Mouse (Mus musculus): ENCODE results near the gene Cdc6.

DNA sequence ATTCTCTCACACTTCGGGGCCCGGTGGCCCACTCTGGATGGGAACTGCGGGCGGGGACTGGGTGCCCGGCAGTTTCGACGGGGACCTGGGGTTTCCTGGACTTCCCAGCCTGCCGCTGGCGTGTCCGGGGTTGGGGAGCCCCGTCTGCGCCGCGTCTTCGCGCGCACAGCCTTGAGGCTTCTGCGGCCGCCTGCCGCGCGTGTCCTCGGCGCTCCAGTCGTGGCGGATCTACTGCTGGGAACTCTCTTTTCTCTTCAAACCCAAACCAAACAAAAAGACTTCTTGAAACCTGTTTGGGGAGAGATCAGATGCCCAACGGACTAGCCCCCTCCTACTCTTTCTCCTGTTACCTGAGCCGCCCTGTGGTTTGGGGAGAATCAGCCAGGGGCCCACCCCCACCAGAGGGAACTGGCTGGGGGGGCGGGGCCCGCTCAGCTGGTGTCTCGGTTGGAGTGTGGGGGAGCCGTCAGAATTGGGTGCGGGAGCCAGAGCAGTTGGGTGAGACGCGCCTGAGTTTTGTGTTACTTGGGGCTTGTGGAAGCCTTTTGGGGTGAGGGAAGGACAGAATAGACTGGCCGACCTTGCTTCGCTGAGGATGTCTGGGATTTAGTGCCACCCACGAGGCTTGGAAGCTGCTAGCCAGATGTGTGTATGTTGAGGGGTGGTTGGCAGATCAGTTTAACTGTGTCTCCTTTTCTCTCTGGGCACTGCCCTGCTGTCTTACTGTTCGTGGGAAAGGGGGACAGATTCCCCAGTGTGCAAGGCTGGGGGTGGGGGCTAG, 30.5 kb downstream of the Cdc6 start:
- TF ChIP-seq CTCF (IDR thresholded peaks at IDR 0.05) (no peak), EP300 (IDR thresholded peaks at IDR 0.05; ENCODE audit: insufficient read depth, low read depth, low read length) (0 out of 2 replicates have a peak, but pooled peaks have one; percentile 1), POLR2A (IDR thresholded peaks at IDR 0.05; ENCODE audit: insufficient read depth, low read depth, low read length) (no peak)

All from heart, adult 2 months (tissue).